21 mouse cellular contexts compared by ENCODE assay signal in genomic region chr3:30477008-30477407, GRCm38 (mm10).
DNase-seq lines count a peak whose midpoint lies in the region; ATAC-seq and TF ChIP-seq lines count a peak whose summit lies in the region.
"Had no signal": no experiment of that assay in that cellular context is flagged by ENCODE, and none has a peak within 500 bp of the region (broad histone marks: within the 10 kb centered on the region; RNA-seq: fewer than 3 reads in every experiment).

No protein-coding gene starts in this region.

- peak overlapping the region; percentile 2; the same call in 1 of the 2 replicates for H3K27ac ChIP-seq in heart, adult 2 months
- no peak overlapping the region for H3K27ac ChIP-seq in heart, embryonic 12.5 days (ENCODE audit: poor library complexity, severe bottlenecking)
- H3K27ac ChIP-seq in embryonic facial prominence, embryonic 10.5 days (replicated peaks) = no peak overlapping the region
- no peak overlapping the region for H3K27ac ChIP-seq in limb, embryonic 10.5 days
- H3K27ac ChIP-seq: embryonic facial prominence, embryonic 12.5 days; hindbrain, embryonic 14.5 days; intestine, embryonic 15.5 days; kidney, embryonic 15.5 days had no signal

- no peaks in the 10 kb centered on the region for H3K9me3 ChIP-seq in heart, embryonic 12.5 days (replicated peaks)
- H3K9me3 ChIP-seq in embryonic facial prominence, embryonic 10.5 days = no peaks in the 10 kb centered on the region
- H3K9me3 ChIP-seq in limb, embryonic 10.5 days (replicated peaks) = no peaks in the 10 kb centered on the region
- H3K9me3 ChIP-seq: embryonic facial prominence, embryonic 12.5 days; intestine, embryonic 15.5 days; kidney, embryonic 15.5 days had no signal

- H3K36me3 ChIP-seq in heart, adult 2 months (ENCODE audit: control insufficient read depth, insufficient read depth, low read length) = no peaks in the 10 kb centered on the region; the same call in 1 of the 2 replicates
- no peaks in the 10 kb centered on the region for H3K36me3 ChIP-seq in heart, embryonic 12.5 days
- no peaks in the 10 kb centered on the region for H3K36me3 ChIP-seq in embryonic facial prominence, embryonic 10.5 days (replicated peaks)
- H3K36me3 ChIP-seq in limb, embryonic 10.5 days = peaks cover 27% of the 10 kb centered on the region
- H3K36me3 ChIP-seq: embryonic facial prominence, embryonic 12.5 days; intestine, embryonic 15.5 days; kidney, embryonic 15.5 days had no signal

- H3K79me2 ChIP-seq in heart, adult 2 months (replicated peaks; ENCODE audit: control insufficient read depth, insufficient read depth, low read length) = no peaks in the 10 kb centered on the region

- TF ChIP-seq POLR2A in heart, adult 2 months (IDR thresholded peaks at IDR 0.05; ENCODE audit: insufficient read depth, low read depth, low read length) = no peak

- H3K4me2 ChIP-seq in heart, embryonic 12.5 days = no peak overlapping the region
- H3K4me2 ChIP-seq: embryonic facial prominence, embryonic 12.5 days; hindbrain, embryonic 14.5 days; intestine, embryonic 15.5 days; kidney, embryonic 15.5 days had no signal

- no peak for ATAC-seq in heart, embryonic 12.5 days (ENCODE audit: insufficient number of reproducible peaks, low FRiP score)
- ATAC-seq in frontal cortex, adult (ENCODE audit: low TSS enrichment) = no peak
- ATAC-seq: forebrain, embryonic 14.5 days; intestine, embryonic 15.5 days had no signal

- peak; percentile 16 for DNase-seq in embryo, embryonic 11 days
- DNase-seq in embryo, embryonic 10.5 days (ENCODE audit: low spot score) = no peak
- DNase-seq in heart, adult 2 months = no peak
- peak; percentile 43 for DNase-seq in 416B (ENCODE audit: low read depth)
- DNase-seq in embryonic facial prominence, embryonic 10.5 days (ENCODE audit: low spot score) = peak; percentile 22
- DNase-seq in limb, embryonic 10.5 days (ENCODE audit: low spot score) = no peak
- DNase-seq: adrenal gland, adult 2 months; adrenal gland, postnatal 25 days; cerebellum, adult 18-20 months; cerebellum, adult 9-11 months; cerebellum, postnatal 36 days; gastrocnemius, postnatal 10 days; heart, postnatal 4 days; kidney, adult 2 months had no signal

- intact Hi-C loops in heart, adult 2 months (cut with DNase I) = no loop called here

- 56% methylated on average over 5 of the region's 5 CpGs for WGBS in heart, adult 2 months
- 62% methylated on average over 5 of the region's 5 CpGs for WGBS in heart, embryonic 12.5 days
- 40% methylated on average over 5 of the region's 5 CpGs for WGBS in embryonic facial prominence, embryonic 10.5 days
- 50% methylated on average over 5 of the region's 5 CpGs for WGBS in limb, embryonic 10.5 days

- H3K4me3 ChIP-seq in heart, adult 2 months = no peak overlapping the region
- no peak overlapping the region for H3K4me3 ChIP-seq in heart, embryonic 12.5 days
- H3K4me3 ChIP-seq in embryonic facial prominence, embryonic 10.5 days = no peak overlapping the region
- H3K4me3 ChIP-seq in limb, embryonic 10.5 days = no peak overlapping the region
- H3K4me3 ChIP-seq: embryonic facial prominence, embryonic 12.5 days; intestine, embryonic 15.5 days; kidney, embryonic 15.5 days had no signal

- H3K4me1 ChIP-seq in heart, adult 2 months (ENCODE audit: control insufficient read depth, insufficient read depth, low read length) = peaks cover 12% of the 10 kb centered on the region
- 0 out of 2 replicates have a peak, but pooled peaks cover 7% of the 10 kb centered on the region for H3K4me1 ChIP-seq in heart, embryonic 12.5 days (replicated peaks)
- peaks cover 33% of the 10 kb centered on the region for H3K4me1 ChIP-seq in embryonic facial prominence, embryonic 10.5 days
- peaks cover 24% of the 10 kb centered on the region for H3K4me1 ChIP-seq in limb, embryonic 10.5 days
- H3K4me1 ChIP-seq: intestine, embryonic 15.5 days had no signal

- TF ChIP-seq EP300 in heart, adult 2 months (IDR thresholded peaks at IDR 0.05; ENCODE audit: insufficient read depth, low read depth, low read length) = no peak

- no peak for TF ChIP-seq CTCF in heart, adult 2 months (IDR thresholded peaks at IDR 0.05)

- no peaks in the 10 kb centered on the region for H3K27me3 ChIP-seq in heart, adult 2 months (ENCODE audit: control insufficient read depth, insufficient read depth, low read length)
- no peaks in the 10 kb centered on the region for H3K27me3 ChIP-seq in heart, embryonic 12.5 days (replicated peaks)
- 0 out of 2 replicates have a peak, but pooled peaks cover 4% of the 10 kb centered on the region for H3K27me3 ChIP-seq in embryonic facial prominence, embryonic 10.5 days (replicated peaks; ENCODE audit: low read depth, poor library complexity, severe bottlenecking)
- H3K27me3 ChIP-seq in limb, embryonic 10.5 days (ENCODE audit: low read depth, poor library complexity, severe bottlenecking) = no peaks in the 10 kb centered on the region
- H3K27me3 ChIP-seq: embryonic facial prominence, embryonic 12.5 days; intestine, embryonic 15.5 days had no signal

- H3K9ac ChIP-seq in heart, adult 2 months (ENCODE audit: low read depth, low read length) = no peak overlapping the region
- H3K9ac ChIP-seq in heart, embryonic 12.5 days = no peak overlapping the region
- H3K9ac ChIP-seq: embryonic facial prominence, embryonic 12.5 days; hindbrain, embryonic 14.5 days; intestine, embryonic 15.5 days; kidney, embryonic 15.5 days had no signal

Comparison
In these comparisons a context has a peak if more than half of its experiments do, and no peak if none do; other contexts are left out.
1. DNase-seq: peak in embryo, embryonic 11 days (single experiment), 416B (single experiment) and embryonic facial prominence, embryonic 10.5 days (single experiment); none in embryo, embryonic 10.5 days (single experiment), heart, adult 2 months (0 of 2) and limb, embryonic 10.5 days (single experiment).